Mouse (Mus musculus) gastrocnemius, adult 2 months (tissue): ENCODE measurements around the gene Gab1. TPM values are rescaled to one million over a fixed set of nuclear protein-coding genes. Genes with fewer than 3 reads are reported as not detected.

ENCODE experiments used
- DNase-seq: peaks from one replicate; pipeline ENCODE4 v3.0.0; 2022
- H3K27ac ChIP-seq: fragments of 200-600 bp; 2 replicates; pipeline ENCODE4 v1.8.1; 2022; ENCODE audit warnings: mild to moderate bottlenecking
- H3K4me3 ChIP-seq: fragments of 200-600 bp; 2 replicates; pipeline ENCODE4 v1.8.1; 2022; ENCODE audit warnings: mild to moderate bottlenecking, moderate library complexity
- CTCF ChIP-seq: fragments of 200-600 bp; IDR thresholded peaks from 2 replicates; pipeline ENCODE4 v1.8.1; 2022; ENCODE audit warnings: antibody characterized with exemption, mild to moderate bottlenecking, moderate library complexity
- intact Hi-C: fragments of 180-260 bp; cut with DNase I; formaldehyde crosslinking; loops from one replicate; pipeline ENCODE4 v1.15.1; 2025
- total RNA-seq, 2 experiments: library from RNA; stranded (reverse); gene quantifications; 2 replicates each; pipeline ENCODE4 v1.2.3; 2021

Gab1 gene
- total RNA-seq, 2 experiments from 2014 or later = 11.7 to 14.3 TPM

DNA sequence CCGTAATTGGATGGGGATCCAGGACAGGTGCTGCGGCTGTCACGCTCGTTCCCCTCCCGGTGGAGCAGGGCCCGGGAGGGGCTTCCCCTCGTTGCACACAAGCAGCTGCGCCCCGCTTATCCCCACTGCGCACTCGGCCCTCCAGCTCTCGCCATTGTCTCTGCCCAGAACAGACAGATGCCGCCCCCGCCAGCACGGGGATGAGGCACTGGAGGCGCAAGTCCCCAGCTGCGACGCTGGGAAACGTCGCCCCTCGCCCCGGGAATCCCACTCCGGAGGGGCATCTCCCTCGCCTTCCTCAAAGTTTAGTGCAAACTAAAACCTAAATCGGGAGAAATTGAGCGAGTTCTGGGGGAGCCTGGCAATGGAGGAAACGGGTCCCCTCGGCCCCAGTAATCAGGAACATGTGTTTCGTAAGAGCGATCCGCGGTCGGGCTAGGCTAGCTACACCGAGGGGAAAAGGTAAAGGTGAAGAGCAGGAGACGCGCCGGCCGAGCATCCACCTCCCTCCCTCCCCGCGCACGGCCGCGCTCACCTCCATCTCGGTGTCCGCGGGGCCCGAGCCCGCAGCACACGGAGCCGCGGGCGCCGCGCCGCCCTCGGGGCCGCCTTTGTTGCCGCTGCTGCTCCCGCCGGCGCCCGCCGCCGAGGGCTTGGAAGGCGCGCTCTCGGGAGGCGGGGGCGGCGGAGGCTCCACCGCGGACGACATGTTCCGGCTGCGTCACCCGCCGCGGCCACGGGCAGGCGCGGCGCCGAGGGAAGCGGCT lies 141.7 kb downstream of the Gab1 start:
- no peak; the same call in 1 of the 2 replicates for TF ChIP-seq CTCF
- intact Hi-C loops = no loop called here
- DNase-seq = peak; percentile 49
- peak overlapping the region; percentile 95 for H3K4me3 ChIP-seq
- H3K27ac ChIP-seq = peak overlapping the region; percentile 98

DNA sequence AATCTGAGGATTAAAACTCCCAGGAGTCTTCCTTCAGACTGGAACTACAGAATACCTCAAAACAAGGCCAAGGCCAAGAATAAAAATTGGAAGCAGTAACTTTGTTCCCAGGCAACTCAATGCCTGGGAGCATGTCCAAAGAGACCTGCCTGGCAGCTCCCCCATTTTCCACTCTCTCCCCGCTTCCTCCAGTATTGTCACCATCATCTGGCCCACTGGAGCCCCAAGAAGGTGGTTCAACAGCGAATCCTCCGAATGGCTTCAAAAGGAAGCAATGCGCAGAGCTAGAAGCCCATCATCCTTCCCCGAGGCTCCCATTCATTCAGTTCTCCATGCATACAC lies 142.3 kb downstream of the Gab1 start:
- Histone ChIP-seq H3K27ac (peak overlapping the region; percentile 98), H3K4me3 (peak overlapping the region; percentile 95)
- TF ChIP-seq CTCF = no peak
- peak; percentile 62 for DNase-seq
- intact Hi-C loops = no loop called here

DNA sequence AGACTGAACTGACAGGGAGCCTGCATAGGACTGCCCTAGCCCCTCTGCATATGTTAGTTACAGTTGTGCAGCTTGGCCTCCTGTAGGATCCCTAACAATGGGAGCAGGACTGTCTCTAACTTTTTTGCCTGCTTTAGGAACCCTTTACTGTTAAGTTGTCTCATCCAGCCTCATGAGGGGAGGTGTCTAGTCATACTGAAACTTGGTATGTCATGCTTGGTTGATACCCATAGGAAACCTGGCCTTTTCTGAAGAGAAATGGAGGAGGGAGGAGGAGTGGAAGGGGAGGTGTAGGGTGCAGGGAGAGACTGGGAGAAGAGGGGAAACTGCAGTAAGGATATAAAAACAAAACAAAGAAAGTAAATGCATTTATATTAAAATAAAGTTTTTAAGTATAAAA lies 148.0 kb downstream of the Gab1 start:
- no peak overlapping the region for H3K27ac ChIP-seq
- intact Hi-C loops = loop anchor here (5.0 kb wide), 1 partner anchor 35 kb away; no protein-coding TSS in a partner anchor
- H3K4me3 ChIP-seq = no peak overlapping the region
- TF ChIP-seq CTCF = no peak
- DNase-seq = no peak

DNA sequence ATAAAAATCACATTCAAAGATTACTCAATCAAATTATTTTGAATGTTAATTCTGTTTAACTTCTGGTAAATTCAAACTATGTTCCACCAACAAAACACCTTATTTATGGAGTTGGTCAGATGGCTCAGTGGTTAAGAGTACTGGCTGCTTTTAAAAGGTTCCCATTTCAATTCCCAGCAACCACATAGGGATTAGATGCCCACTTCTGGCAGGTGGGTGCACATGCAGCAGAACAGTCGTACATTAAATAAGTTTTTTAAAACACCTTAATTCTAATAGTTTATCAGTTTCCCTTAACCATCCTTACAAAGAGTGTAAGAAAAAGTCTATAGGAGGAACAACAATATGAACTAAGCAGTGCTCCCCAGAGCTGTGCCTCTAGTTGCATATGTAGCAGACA lies 165.9 kb downstream of the Gab1 start:
- intact Hi-C loops = no loop called here
- Histone ChIP-seq H3K4me3 (no peak overlapping the region), H3K27ac (no peak overlapping the region)
- DNase-seq = no peak
- TF ChIP-seq CTCF = peak; percentile 46

Other genes with a start within 250 kb of the Gab1 start
- gene Smarca5, start 141.0 kb downstream of the Gab1 start, total RNA-seq = 10 to 100 TPM; 28.6 to 38.4 TPM
- 10 to 100 TPM; 22.1 to 23.2 TPM for gene Usp38, start 134.4 kb upstream of the Gab1 start, total RNA-seq